Mouse (Mus musculus) midbrain, embryonic 11.5 days (tissue): ENCODE results near the gene Aox3. TPM values are rescaled to one million over a fixed set of nuclear protein-coding genes. Genes with fewer than 3 reads are reported as not detected.

Source experiments
- ATAC-seq: fragments of 200-750 bp; cut with Nextera tagmentation; 2 replicates; pipeline ENCODE4 v1.8.0; 2017; ENCODE audit warnings: moderate TSS enrichment, moderate library complexity; ENCODE audit not compliant: low FRiP score
- DNase-seq: peaks from one replicate; pipeline ENCODE4 v3.0.0; 2015; ENCODE audit warnings: low spot score; ENCODE audit errors: missing footprints
- H3K27ac ChIP-seq: fragments of 300-500 bp; sonication (generic); 2 replicates; pipeline ENCODE4 v1.5.1; 2014; ENCODE audit warnings: low read depth, low read length
- H3K27me3 ChIP-seq: fragments of 300-500 bp; sonication (generic); 2 replicates; pipeline ENCODE4 v1.6.1; 2014; ENCODE audit warnings: mild to moderate bottlenecking, low read length, moderate library complexity, mixed read lengths; ENCODE audit not compliant: control insufficient read depth, insufficient read depth
- H3K36me3 ChIP-seq: fragments of 300-500 bp; sonication (generic); 2 replicates; pipeline ENCODE4 v1.6.1; 2014; ENCODE audit warnings: mild to moderate bottlenecking, low read length, moderate library complexity, mixed read lengths; ENCODE audit not compliant: control insufficient read depth, insufficient read depth
- H3K4me1 ChIP-seq: fragments of 300-500 bp; sonication (generic); 2 replicates; pipeline ENCODE4 v1.6.1; 2014; ENCODE audit warnings: low read length; ENCODE audit not compliant: control insufficient read depth, insufficient read depth
- H3K4me2 ChIP-seq: fragments of 300-500 bp; sonication (generic); 2 replicates; pipeline ENCODE4 v1.6.1; 2014; ENCODE audit warnings: mild to moderate bottlenecking, moderate library complexity
- H3K4me3 ChIP-seq: fragments of 300-500 bp; sonication (generic); 2 replicates; pipeline ENCODE4 v1.5.1; 2014; ENCODE audit warnings: low read depth, low read length
- H3K9ac ChIP-seq: fragments of 300-500 bp; sonication (generic); 2 replicates; pipeline ENCODE4 v1.6.1; 2014; ENCODE audit warnings: low read length
- H3K9me3 ChIP-seq: fragments of 300-500 bp; sonication (generic); 2 replicates; pipeline ENCODE4 v1.6.1; 2016; ENCODE audit warnings: low read length; ENCODE audit not compliant: control insufficient read depth
- WGBS: fragments of 180-500 bp; shearing (Covaris S2); extraction: QIAGEN DNeasy Blood & Tissue Kit; methylation state at CpG from one replicate; pipeline ENCODE4 v1.1.7; 2014; 5-methylcytosine and 5-hydroxymethylcytosine counted together
- polyA plus RNA-seq: library from polyadenylated mRNA; unstranded; fragments of >200 nt; fragmentation: Nextera tagmentation; extraction: Ambion mirVana; gene quantifications from 2 replicates; pipeline ENCODE4 v1.2.1, GENCODE M21; 2014

Gene Aox3
- polyA plus RNA-seq, 1 experiment from 2014 or later: 0.07 TPM

- H3K9ac ChIP-seq: no peak overlapping the region
- ATAC-seq (no peak), DNase-seq (no peak)
- H3K36me3 ChIP-seq: no peaks in the 10 kb centered on the region
- H3K9me3 ChIP-seq: no peaks in the 10 kb centered on the region
- H3K27ac ChIP-seq: no peak overlapping the region
- H3K4me2 ChIP-seq: no peak overlapping the region
- 86% methylated on average over 10 of the region's 10 CpGs for WGBS
- H3K4me3 ChIP-seq: no peak overlapping the region
- no peaks in the 10 kb centered on the region for H3K27me3 ChIP-seq
- H3K4me1 ChIP-seq: no peaks in the 10 kb centered on the region
Measured at GRCm38 (mm10) chr1:58146026-58146425, 33.1 kb downstream of the Aox3 start.

GRCm38 (mm10) chr1:58147776-58148175 lies 34.8 kb downstream of the Aox3 start:
- Histone ChIP-seq H3K4me1 (no peaks in the 10 kb centered on the region), H3K9me3 (no peaks in the 10 kb centered on the region), H3K27ac (no peak overlapping the region), H3K4me3 (no peak overlapping the region), H3K27me3 (no peaks in the 10 kb centered on the region), H3K4me2 (no peak overlapping the region), H3K9ac (no peak overlapping the region), H3K36me3 (no peaks in the 10 kb centered on the region)
- ATAC-seq (no peak), DNase-seq (no peak)
- 81% methylated on average over 6 of the region's 6 CpGs for WGBS

GRCm38 (mm10) chr1:58152247-58152646 lies 39.3 kb downstream of the Aox3 start:
- H3K4me3 ChIP-seq: no peak overlapping the region
- no peak for ATAC-seq
- 86% methylated on average over 8 of the region's 8 CpGs for WGBS
- H3K4me2 ChIP-seq: no peak overlapping the region
- no peak overlapping the region for H3K9ac ChIP-seq
- H3K27ac ChIP-seq: no peak overlapping the region
- H3K27me3 ChIP-seq: no peaks in the 10 kb centered on the region
- no peaks in the 10 kb centered on the region for H3K4me1 ChIP-seq
- DNase-seq: no peak
- no peaks in the 10 kb centered on the region for H3K36me3 ChIP-seq
- H3K9me3 ChIP-seq: no peaks in the 10 kb centered on the region

- Histone ChIP-seq H3K4me3 (no peak overlapping the region), H3K27me3 (no peaks in the 10 kb centered on the region), H3K27ac (no peak overlapping the region), H3K9me3 (no peaks in the 10 kb centered on the region), H3K4me2 (no peak overlapping the region), H3K4me1 (no peaks in the 10 kb centered on the region), H3K36me3 (no peaks in the 10 kb centered on the region), H3K9ac (no peak overlapping the region)
- DNase-seq (peak; percentile 88), ATAC-seq (no peak)
- 58% methylated on average over 5 of the region's 5 CpGs for WGBS
Measured at GRCm38 (mm10) chr1:58156747-58157146, 43.8 kb downstream of the Aox3 start.

GRCm38 (mm10) chr1:58169893-58170292 lies 57.0 kb downstream of the Aox3 start:
- ATAC-seq (no peak), DNase-seq (no peak)
- Histone ChIP-seq H3K4me2 (no peak overlapping the region), H3K9me3 (no peaks in the 10 kb centered on the region), H3K27me3 (no peaks in the 10 kb centered on the region), H3K27ac (no peak overlapping the region), H3K4me1 (no peaks in the 10 kb centered on the region), H3K4me3 (no peak overlapping the region), H3K36me3 (no peaks in the 10 kb centered on the region), H3K9ac (no peak overlapping the region)
- WGBS: 84% methylated on average over 6 of the region's 6 CpGs

- no peak overlapping the region for H3K4me2 ChIP-seq
- ATAC-seq: peak; percentile 90
- no peaks in the 10 kb centered on the region for H3K9me3 ChIP-seq
- WGBS: 40% methylated on average over 5 of the region's 5 CpGs
- no peak for DNase-seq
- H3K27me3 ChIP-seq: no peaks in the 10 kb centered on the region
- no peak overlapping the region for H3K4me3 ChIP-seq
- peaks cover 8% of the 10 kb centered on the region for H3K4me1 ChIP-seq
- no peak overlapping the region for H3K27ac ChIP-seq
- no peaks in the 10 kb centered on the region for H3K36me3 ChIP-seq
- no peak overlapping the region for H3K9ac ChIP-seq
Measured at GRCm38 (mm10) chr1:58188514-58189175, 75.7 kb downstream of the Aox3 start.

GRCm38 (mm10) chr1:58194317-58194716 lies 81.4 kb downstream of the Aox3 start:
- Histone ChIP-seq H3K9ac (no peak overlapping the region), H3K36me3 (no peaks in the 10 kb centered on the region), H3K27ac (no peak overlapping the region), H3K27me3 (no peaks in the 10 kb centered on the region), H3K4me1 (no peaks in the 10 kb centered on the region), H3K9me3 (no peaks in the 10 kb centered on the region), H3K4me3 (no peak overlapping the region), H3K4me2 (no peak overlapping the region)
- DNase-seq (no peak), ATAC-seq (no peak)
- 85% methylated on average over 12 of the region's 12 CpGs for WGBS

- ATAC-seq: no peak
- Histone ChIP-seq H3K36me3 (no peaks in the 10 kb centered on the region), H3K4me2 (no peak overlapping the region), H3K4me3 (no peak overlapping the region), H3K4me1 (no peaks in the 10 kb centered on the region), H3K27me3 (no peaks in the 10 kb centered on the region), H3K27ac (no peak overlapping the region), H3K9ac (no peak overlapping the region), H3K9me3 (no peaks in the 10 kb centered on the region)
- DNase-seq: no peak
- WGBS: 77% methylated on average over 3 of the region's 3 CpGs
Measured at GRCm38 (mm10) chr1:58194988-58195387, 82.1 kb downstream of the Aox3 start.

GRCm38 (mm10) chr1:58195541-58195940 lies 82.6 kb downstream of the Aox3 start:
- Histone ChIP-seq H3K9me3 (no peaks in the 10 kb centered on the region), H3K36me3 (no peaks in the 10 kb centered on the region), H3K4me1 (no peaks in the 10 kb centered on the region), H3K9ac (no peak overlapping the region), H3K4me3 (no peak overlapping the region), H3K27ac (no peak overlapping the region), H3K4me2 (no peak overlapping the region), H3K27me3 (no peaks in the 10 kb centered on the region)
- WGBS: 24% methylated on average over 10 of the region's 10 CpGs
- ATAC-seq (no peak), DNase-seq (no peak)
